Mouse (Mus musculus): ENCODE data around the gene Nphp4.
"Not testable (repeated sequence)": the region's sequence is repeated elsewhere in the genome, so short reads cannot be mapped to it uniquely, and the experiment has no call there.

Nphp4 gene

DNA sequence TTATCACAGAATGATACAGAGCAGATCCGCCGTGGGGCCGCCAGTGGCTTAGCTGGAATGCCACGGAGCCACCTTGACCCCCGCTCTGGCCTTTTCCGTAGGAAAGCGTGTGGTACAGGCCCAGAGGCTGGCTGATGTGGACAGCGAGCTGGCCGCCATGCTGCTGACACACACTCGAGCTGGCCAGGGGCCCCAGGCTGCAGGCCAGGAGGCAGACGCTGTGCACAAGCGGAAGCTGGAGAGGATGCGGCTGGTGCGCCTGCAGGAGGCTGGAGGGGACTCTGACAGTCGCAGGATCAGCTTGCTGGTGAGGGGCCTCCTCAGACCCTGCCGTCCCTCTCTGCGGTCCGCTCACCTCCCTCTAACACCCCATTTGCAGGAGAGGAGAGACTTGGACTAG lies 77.9 kb downstream of the Nphp4 start:
- DNase-seq (ENCODE audit: low spot score in 2 of 2) = no peak

DNA sequence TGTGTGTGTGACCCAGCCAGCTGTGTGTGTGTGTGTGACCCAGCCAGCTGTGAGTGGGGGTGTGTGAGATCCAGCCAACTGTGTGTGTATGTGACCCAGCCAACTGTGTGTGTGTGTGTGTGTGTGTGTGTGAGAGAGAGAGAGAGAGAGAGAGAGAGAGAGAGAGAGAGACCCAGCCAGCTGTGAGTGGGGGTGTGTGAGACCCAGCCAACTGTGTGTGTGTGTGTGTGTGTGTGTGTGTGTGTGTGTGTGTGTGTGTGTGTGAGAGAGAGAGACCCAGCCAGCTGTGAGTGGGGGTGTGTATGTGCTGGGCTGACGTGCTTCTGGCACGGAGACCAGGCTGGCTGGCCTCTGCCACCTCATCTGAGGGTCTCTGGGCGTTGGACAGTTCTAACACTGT lies 79.3 kb downstream of the Nphp4 start:
- DNase-seq (ENCODE audit: low spot score in 2 of 2) = not testable (repeated sequence)

DNA sequence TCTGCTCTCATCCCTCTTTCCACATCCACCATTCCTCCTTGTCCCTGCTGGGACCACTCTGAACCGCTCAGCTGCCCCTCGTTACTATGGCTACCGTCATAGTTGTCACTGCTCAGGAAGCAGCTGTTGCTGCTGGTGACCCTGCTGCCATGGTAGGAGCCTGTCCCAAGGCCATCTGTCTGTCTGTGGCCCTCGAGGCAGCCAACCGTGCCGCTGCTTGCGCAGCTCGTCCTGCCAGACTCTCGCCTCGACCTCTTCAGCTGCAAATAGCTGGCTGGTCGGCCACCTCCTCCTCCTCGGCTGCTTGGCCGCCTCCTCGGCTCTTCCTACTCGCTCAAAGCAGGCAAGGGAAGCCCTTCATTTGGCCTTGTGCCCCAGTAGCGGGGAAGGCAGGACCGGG lies 81.7 kb downstream of the Nphp4 start:
- DNase-seq (ENCODE audit: low spot score in 2 of 2) = no peak

DNA sequence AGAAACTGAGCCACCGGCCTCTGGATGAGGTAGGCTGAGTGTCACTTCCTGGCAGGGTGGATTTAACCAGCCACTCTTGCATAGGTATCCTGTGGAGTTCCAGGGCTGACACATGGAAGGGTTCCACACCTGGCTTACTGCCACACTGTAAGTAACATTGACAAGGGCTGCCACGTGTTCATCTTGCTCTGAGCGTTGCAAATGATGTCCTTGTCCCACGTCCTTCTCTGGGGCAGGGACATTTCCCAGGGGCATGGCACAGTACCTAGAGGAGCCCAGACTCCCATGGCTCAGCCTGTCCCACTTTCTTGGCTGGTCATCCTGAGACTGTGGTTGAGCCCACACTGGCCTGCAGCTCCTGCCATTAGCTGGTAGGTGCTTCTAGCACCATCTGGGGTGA lies 91.5 kb downstream of the Nphp4 start:
- DNase-seq (ENCODE audit: low spot score in 2 of 2) = no peak

DNA sequence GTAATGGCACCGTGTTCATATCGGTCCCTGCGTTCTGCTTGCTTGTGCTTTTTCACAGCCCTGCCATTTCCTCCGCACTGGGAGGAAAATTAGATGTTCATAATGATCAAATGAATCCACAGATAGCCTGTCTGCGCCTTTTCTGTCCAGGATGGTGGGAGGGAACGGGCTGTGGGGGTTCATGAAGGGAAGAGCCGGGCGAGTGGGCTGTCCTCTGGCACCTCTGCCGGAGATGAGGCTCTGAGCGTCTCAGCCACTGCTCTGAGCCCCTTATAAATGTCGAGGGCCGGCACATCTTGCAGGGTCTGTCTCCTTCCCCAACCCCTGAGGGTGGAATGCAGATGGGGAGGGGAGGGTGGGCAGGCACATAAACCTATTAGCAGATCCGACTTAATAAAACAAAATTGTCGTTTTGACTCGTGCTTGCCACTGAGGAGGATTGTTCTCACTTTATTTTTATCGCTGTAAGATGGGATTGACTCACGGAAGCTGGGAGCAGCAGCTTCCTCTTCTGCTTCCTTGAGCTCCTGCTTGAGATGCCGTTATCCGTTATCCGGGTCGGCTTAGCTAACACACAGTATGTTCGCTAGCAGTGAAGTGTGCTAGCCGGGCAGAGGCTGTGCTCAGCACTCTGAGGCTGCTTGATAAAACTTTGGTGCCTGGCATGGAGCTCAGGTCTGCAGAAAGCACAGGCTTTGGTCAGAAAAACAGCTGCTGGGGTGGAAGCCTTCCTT lies 92.3 kb downstream of the Nphp4 start:
- DNase-seq (ENCODE audit: low spot score in 2 of 2) = no peak

DNA sequence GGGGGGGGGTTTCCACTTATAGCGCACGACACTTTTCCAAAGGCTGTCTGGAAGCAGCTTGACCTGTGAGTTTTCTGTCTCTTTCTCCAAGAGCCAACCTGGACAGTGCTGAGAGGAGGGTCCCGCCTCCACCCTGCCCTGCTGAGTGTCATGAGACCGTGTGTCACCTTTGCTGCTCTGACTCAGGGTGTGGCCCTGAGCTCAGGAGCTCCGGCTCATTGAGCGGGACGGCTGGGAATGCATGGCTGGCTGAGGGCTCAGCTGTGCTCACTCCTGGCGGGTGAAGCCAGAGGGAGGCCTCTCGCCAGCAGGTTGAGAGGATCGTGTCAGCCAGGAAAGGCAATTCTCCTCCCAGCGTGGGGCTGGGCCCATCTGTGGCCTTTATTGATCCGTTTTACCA lies 97.8 kb downstream of the Nphp4 start:
- no peak for DNase-seq (ENCODE audit: low spot score in 2 of 2)

DNA sequence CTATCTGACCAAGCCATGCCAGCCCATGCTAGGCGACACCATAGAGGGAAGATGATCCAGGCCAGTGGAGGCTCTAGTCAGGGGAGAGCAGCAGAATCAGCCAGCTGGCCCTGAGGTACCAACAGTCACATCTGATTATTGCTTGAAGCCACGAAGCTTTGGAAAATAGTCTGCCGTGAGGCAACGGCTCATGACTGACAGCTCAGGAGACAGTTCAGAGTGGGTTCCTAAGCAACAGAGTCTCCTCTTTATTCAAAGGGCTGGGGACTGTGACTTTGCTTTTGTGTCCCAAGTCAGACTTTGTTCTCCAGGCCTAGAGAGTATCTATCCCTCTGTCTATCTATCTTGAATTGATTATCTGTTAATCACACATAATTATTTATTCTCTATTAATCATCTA lies 100.3 kb downstream of the Nphp4 start:
- DNase-seq (ENCODE audit: low spot score in 2 of 2) = no peak

DNA sequence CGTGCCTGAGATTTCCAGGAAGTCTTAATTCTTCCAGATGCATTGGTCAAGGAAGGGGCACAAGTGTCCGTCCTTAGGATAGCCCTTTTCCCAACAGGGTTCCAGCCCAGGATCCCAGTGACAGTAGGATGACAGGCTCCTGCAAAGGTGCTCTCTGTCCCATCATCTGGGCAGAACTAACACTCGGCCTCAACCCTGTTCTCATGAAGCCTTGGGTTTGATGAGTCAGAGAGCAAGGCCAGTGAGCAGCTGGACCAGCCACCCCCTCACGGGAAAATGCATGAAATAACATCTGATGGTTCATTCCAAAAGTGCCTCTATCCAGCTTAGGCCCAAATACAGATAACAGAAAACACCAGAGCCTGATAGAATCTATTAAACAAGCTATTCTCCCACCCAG lies 103.5 kb downstream of the Nphp4 start:
- no peak for DNase-seq (ENCODE audit: low spot score in 2 of 2)

DNA sequence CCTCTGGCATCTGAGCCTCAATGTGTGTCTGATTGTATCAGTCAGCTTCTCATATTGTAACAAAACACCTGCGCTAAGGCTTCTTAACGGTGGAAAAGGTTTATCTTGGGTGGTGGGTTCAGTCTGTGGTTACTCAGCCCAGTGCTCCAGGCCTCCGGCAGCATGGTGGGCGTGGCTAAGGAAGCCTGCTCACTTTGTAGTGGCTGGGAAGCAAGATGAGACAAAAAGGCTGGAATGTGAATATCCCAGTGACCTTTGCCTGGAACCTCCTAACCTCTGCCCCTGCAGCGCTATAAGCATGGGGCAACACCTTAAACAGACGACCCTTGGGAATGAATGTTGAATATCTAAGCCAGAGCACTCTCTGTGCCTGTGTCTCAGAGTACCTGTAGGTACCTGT lies 105.7 kb downstream of the Nphp4 start:
- DNase-seq (ENCODE audit: low spot score in 2 of 2) = no peak

DNA sequence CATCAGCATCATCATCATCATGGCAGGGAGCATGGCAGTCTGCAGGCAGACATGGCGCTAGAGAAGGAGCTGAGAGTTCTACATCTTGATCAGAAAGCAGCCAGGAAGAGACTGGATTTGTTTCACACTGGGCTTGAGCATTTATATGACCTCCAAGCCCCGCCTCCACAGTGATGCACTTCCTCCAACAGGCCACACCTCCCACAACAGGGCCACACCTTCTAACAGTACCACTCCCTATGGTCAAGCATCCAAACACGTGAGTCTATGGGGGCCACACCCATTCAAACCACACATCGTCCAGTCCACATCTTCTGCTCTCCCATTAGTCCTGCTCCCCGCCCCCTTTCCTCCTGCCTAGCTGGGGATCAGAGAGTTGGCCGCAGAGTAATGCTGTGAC lies 107.1 kb downstream of the Nphp4 start:
- no peak for DNase-seq (ENCODE audit: low spot score in 2 of 2)

DNA sequence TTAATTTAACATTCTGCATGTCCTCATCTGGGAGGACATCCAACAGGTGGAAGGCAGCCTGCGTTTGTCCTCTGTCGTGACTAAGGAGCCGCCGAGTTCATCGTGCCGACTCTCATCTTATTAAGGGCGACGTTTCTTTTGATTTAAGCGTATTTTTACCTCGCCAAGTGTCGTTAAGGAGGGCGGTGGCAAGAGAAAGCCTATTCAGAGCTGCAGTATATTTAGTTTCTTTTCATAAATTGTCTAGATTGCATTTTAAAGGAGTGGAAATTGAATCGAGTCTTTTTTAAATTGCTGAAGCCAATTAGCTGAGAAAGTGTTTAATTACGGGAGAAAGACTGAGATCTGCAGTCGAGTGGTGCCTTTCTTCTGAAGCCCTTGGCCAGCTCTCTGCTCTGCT lies 109.0 kb downstream of the Nphp4 start:
- DNase-seq (ENCODE audit: low spot score in 2 of 2) = no peak

DNA sequence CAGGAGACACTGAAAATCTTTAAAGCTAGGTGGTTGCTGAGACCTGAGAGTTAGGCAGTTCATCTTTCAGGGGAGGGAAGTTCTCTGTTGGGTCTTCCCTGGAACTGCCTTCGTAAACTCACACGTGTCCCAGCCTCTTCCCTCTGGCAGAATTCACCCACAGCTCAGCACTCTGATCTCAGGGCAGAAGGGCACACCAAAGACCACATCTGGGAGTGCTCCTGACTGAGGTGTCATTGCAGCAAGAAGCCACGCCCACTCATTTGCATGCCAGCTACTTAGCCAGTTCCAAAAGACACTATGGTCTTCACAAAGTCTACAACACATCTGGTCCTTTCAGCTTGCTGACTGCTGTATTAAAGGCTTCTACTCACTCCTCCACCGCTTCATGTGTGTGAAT lies 109.7 kb downstream of the Nphp4 start:
- DNase-seq (ENCODE audit: low spot score in 2 of 2) = no peak

DNA sequence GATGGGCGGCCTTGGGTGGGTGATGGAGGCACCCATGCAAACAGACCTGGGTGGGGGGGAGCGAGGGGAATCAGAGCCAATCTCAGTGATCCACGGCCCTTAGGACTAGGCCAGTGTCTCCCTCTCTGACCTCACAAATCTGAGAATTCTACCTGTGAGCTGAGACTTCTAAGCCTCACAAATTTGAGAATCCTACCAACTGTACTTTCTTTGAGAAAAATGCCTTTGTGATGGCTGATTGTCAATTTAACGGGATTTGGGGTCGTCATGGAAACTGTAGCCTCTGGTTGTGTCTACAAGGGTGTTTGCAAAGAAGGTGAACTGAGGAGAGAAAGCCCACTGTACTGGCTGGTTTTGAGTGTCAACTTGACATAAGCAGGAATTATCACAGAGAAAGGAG lies 127.8 kb downstream of the Nphp4 start:
- DNase-seq (ENCODE audit: low spot score in 2 of 2) = no peak

DNA sequence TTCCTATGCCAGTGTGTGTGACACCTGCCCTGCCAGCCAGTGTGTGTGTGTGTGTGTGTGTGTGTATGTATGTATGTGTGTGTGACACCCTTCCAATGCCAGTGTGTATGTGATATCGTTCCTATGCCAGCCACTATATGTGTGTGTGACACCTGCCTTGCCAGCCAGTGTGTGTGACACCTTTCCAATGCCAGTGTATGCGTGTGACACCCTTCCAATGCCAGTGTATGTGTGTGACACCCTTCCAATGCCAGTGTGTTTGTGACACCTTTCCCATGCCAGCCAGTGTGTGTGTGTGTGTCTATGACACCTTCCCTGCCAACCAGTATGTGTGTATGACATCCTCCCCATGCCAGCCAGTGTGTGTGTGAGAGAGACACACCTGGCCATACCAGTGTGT lies 132.7 kb downstream of the Nphp4 start:
- DNase-seq (ENCODE audit: low spot score in 2 of 2) = no peak

DNA sequence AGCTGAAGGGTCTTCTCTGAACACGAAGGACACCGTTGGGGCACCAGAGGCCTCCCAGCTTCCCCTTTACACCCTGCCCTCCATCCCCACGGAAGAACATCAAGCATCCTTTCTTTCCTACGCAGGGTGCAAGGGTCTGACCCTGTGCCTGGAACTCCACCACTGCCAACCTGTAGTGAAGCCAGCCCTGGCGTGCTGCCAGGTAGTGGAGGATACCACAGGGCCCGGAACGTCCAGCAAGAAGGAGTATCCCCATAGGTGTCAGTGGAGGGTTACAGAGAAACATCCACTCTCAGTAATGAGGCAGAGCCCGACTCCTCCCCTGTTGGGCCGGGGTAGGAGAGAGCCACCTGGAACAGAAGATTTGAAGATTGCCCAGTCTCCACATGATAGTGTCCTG lies 133.5 kb downstream of the Nphp4 start:
- no peak for DNase-seq (ENCODE audit: low spot score in 2 of 2)
